Mouse (Mus musculus) hindbrain, embryonic 16.5 days (tissue): ENCODE measurements at regions not wholly inside any gene's neighbourhood (a gene's known extent, or its start where the extent isn't known, plus 50 kb on each side); places are given as distances from the start of the nearest gene placed in this dataset.
A peak's percentile ranks its signal among the peaks of the same experiment; 100 is the strongest.
"Not testable (repeated sequence)": the region's sequence is repeated elsewhere in the genome, so short reads cannot be mapped to it uniquely, and the experiment has no call there.

Source experiments
- ATAC-seq: fragments of 200-750 bp; cut with Nextera tagmentation; 2 replicates; pipeline ENCODE4 v1.8.0; 2017; ENCODE audit warnings: moderate TSS enrichment, moderate library complexity
- H3K27ac ChIP-seq: fragments of 300-500 bp; sonication (generic); 2 replicates; pipeline ENCODE4 v1.5.1; 2014; ENCODE audit warnings: low read depth, mild to moderate bottlenecking, control low read depth, low read length, moderate library complexity
- H3K27me3 ChIP-seq: fragments of 300-500 bp; sonication (generic); replicated peaks from 2 replicates; pipeline ENCODE4 v1.6.1; 2014; ENCODE audit warnings: low read length; ENCODE audit not compliant: control insufficient read depth, insufficient read depth
- H3K36me3 ChIP-seq: fragments of 300-500 bp; sonication (generic); 2 replicates; pipeline ENCODE4 v1.6.1; 2014; ENCODE audit warnings: mild to moderate bottlenecking, low read length, moderate library complexity, mixed read lengths; ENCODE audit not compliant: control insufficient read depth, insufficient read depth
- H3K4me1 ChIP-seq: fragments of 300-500 bp; sonication (generic); 2 replicates; pipeline ENCODE4 v1.6.1; 2014; ENCODE audit warnings: low read depth, low read length; ENCODE audit not compliant: control insufficient read depth, insufficient read depth
- H3K4me2 ChIP-seq: fragments of 300-500 bp; sonication (generic); 2 replicates; pipeline ENCODE4 v1.6.1; 2014; ENCODE audit warnings: mild to moderate bottlenecking, low read length, control low read depth, moderate library complexity
- H3K4me3 ChIP-seq: fragments of 300-500 bp; sonication (generic); 2 replicates; pipeline ENCODE4 v1.5.1; 2014; ENCODE audit warnings: mild to moderate bottlenecking, low read length, control low read depth, moderate library complexity
- H3K9ac ChIP-seq: fragments of 300-500 bp; sonication (generic); 2 replicates; pipeline ENCODE4 v1.6.1; 2014; ENCODE audit warnings: low read depth, mild to moderate bottlenecking, control low read depth, low read length, moderate library complexity
- H3K9me3 ChIP-seq: fragments of 300-500 bp; sonication (generic); 2 replicates; pipeline ENCODE4 v1.6.1; 2014; ENCODE audit warnings: mild to moderate bottlenecking, low read length, moderate library complexity; ENCODE audit not compliant: control insufficient read depth
- WGBS: fragments of 180-500 bp; shearing (Covaris S2); extraction: QIAGEN DNeasy Blood & Tissue Kit; methylation state at CpG from one replicate; pipeline ENCODE4 v1.1.7; 2014; 5-methylcytosine and 5-hydroxymethylcytosine counted together

DNA sequence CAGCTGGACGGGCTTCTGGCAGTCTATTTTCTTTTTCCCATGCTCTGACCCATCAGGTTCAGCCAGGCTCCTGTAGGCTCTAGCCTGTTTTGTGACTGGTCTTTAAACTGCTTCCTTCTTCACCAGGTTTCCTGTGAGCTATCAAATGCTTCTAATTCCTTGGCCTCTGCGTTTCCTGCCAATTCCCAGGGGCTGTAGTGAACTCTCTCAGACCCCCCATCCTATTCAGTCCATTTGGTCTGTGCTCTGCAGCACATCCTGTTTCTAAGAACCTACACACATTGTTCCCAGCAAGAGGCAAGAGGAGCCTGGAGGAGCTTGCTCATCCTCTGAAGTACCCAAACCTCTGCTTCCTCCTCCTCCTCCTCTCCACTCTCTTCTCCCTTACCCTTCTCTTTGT is 209.3 kb downstream of the Ankrd50 start:
- Histone ChIP-seq H3K27ac (no peak overlapping the region), H3K36me3 (no peaks in the 10 kb centered on the region), H3K9me3 (no peaks in the 10 kb centered on the region), H3K27me3 (no peaks in the 10 kb centered on the region), H3K4me2 (no peak overlapping the region), H3K9ac (no peak overlapping the region), H3K4me1 (no peaks in the 10 kb centered on the region), H3K4me3 (no peak overlapping the region)
- ATAC-seq = no peak
- WGBS = 60% methylated on average over 2 of the region's 2 CpGs

DNA sequence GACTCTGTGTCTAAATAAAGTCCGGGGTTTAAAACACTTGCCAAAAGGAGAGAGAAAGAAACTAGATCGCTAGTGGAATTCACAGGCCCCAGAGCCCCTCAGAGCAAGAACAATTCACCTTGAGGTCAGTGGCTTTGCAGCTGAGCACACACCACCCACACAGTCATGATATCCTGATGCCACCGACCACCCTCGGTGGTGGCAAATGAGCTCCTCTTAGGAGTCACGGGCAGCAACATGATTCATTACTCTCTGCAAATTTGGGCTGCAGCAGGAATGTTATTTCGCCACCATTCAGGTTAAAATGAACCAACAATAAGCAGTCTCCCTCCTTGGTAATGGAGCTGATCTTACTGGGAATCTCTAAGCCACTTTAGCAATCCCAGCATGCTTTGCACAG is 213.9 kb downstream of the Ankrd50 start:
- 68% methylated on average over 6 of the region's 6 CpGs for WGBS
- ATAC-seq = no peak
- no peak overlapping the region for H3K9ac ChIP-seq
- no peak overlapping the region for H3K4me3 ChIP-seq
- H3K4me2 ChIP-seq = no peak overlapping the region
- 0 out of 2 replicates have a peak, but pooled peaks cover 2% of the 10 kb centered on the region for H3K9me3 ChIP-seq
- no peaks in the 10 kb centered on the region for H3K36me3 ChIP-seq
- H3K27me3 ChIP-seq = no peaks in the 10 kb centered on the region
- no peaks in the 10 kb centered on the region for H3K4me1 ChIP-seq
- no peak overlapping the region for H3K27ac ChIP-seq

- Histone ChIP-seq H3K27ac (no peak overlapping the region), H3K36me3 (no peaks in the 10 kb centered on the region), H3K9me3 (0 out of 2 replicates have a peak, but pooled peaks cover 2% of the 10 kb centered on the region), H3K4me1 (peaks cover 4% of the 10 kb centered on the region; the same call in 1 of the 2 replicates), H3K4me2 (no peak overlapping the region), H3K27me3 (no peaks in the 10 kb centered on the region), H3K9ac (no peak overlapping the region), H3K4me3 (no peak overlapping the region)
- WGBS = 96% methylated on average over 7 of the region's 7 CpGs
- no peak for ATAC-seq
Measured at GRCm38 (mm10) chr3:38268226-38268625, 216.4 kb downstream of the Ankrd50 start.

DNA sequence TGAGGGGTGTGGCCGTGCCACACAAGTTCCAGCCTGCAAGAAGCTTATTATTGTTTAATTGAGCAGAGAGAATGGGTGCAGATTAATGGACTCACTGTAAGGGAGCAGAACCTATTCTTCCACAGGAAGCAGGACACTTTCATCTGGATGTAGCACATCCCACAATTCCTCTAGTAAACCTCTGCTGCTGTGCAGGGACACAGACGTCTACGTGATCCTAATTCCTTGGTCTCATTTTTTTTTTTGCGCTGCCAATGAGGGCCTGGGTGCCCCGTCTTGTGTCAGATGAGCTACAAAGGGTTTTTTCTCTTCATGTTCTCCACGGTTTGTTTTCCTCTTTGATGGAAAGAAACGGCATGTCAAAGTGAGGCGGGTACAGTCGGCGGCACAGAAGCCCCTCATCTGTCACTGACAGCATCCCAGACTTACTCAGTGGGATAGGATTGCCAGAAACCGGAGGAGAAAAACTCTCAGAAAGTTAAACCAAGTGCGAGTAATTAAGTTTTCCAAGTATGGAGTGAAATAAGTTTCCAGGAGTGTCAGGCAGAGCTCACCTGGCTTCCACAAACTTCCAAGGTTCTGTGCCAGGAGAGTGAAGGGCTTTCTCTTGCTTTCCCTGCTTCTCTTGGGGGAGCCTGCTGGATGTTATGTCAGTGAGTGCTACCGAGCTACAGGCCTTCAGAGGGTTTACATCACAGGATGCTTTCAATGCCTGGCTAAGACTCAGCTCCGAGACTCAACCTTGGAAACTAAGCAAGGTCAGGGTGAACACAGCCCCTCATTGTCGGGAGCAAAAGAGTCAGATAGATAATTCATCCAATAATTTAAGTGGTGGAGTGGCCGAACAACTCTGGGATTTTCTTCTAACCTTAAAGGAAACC is 221.1 kb downstream of the Ankrd50 start:
- H3K27me3 ChIP-seq = no peaks in the 10 kb centered on the region
- WGBS = 23% methylated on average over 16 of the region's 16 CpGs
- no peak overlapping the region for H3K4me3 ChIP-seq
- ATAC-seq = peak; percentile 53; the same call in 1 of the 2 replicates
- no peaks in the 10 kb centered on the region for H3K36me3 ChIP-seq
- H3K9ac ChIP-seq = no peak overlapping the region
- H3K4me1 ChIP-seq = peaks cover 8% of the 10 kb centered on the region; the same call in 1 of the 2 replicates
- 0 out of 2 replicates have a peak, but pooled peaks cover 2% of the 10 kb centered on the region for H3K9me3 ChIP-seq
- H3K27ac ChIP-seq = no peak overlapping the region
- no peak overlapping the region for H3K4me2 ChIP-seq

GRCm38 (mm10) chr3:38261326-38262075 is 223.1 kb downstream of the Ankrd50 start:
- Histone ChIP-seq H3K36me3 (no peaks in the 10 kb centered on the region), H3K4me3 (no peak overlapping the region), H3K4me2 (no peak overlapping the region), H3K27ac (no peak overlapping the region), H3K9me3 (no peaks in the 10 kb centered on the region), H3K27me3 (no peaks in the 10 kb centered on the region), H3K4me1 (peaks cover 8% of the 10 kb centered on the region), H3K9ac (no peak overlapping the region)
- peak; percentile 74 for ATAC-seq
- WGBS = 31% methylated on average over 11 of the region's 11 CpGs

- 93% methylated on average over 8 of the region's 8 CpGs for WGBS
- H3K4me1 ChIP-seq, H3K27ac ChIP-seq, H3K27me3 ChIP-seq, H3K9ac ChIP-seq, H3K4me2 ChIP-seq, ATAC-seq, H3K9me3 ChIP-seq, H3K4me3 ChIP-seq, H3K36me3 ChIP-seq: not testable (repeated sequence)
Measured at GRCm38 (mm10) chr3:38259223-38259622, 225.4 kb downstream of the Ankrd50 start.

- no peak for ATAC-seq
- no peaks in the 10 kb centered on the region for H3K36me3 ChIP-seq
- H3K4me3 ChIP-seq = no peak overlapping the region
- 58% methylated on average over 14 of the region's 14 CpGs for WGBS
- H3K27me3 ChIP-seq = no peaks in the 10 kb centered on the region
- no peak overlapping the region for H3K27ac ChIP-seq
- no peak overlapping the region for H3K4me2 ChIP-seq
- peaks cover 4% of the 10 kb centered on the region for H3K4me1 ChIP-seq
- H3K9me3 ChIP-seq = no peaks in the 10 kb centered on the region
- H3K9ac ChIP-seq = no peak overlapping the region
Measured at GRCm38 (mm10) chr3:38257843-38258290, 226.8 kb downstream of the Ankrd50 start.

- H3K27ac ChIP-seq = no peak overlapping the region
- 57% methylated on average over 14 of the region's 14 CpGs for WGBS
- H3K4me1 ChIP-seq = peaks cover 4% of the 10 kb centered on the region
- no peaks in the 10 kb centered on the region for H3K9me3 ChIP-seq
- H3K4me2 ChIP-seq = no peak overlapping the region
- H3K9ac ChIP-seq = no peak overlapping the region
- H3K4me3 ChIP-seq = no peak overlapping the region
- no peaks in the 10 kb centered on the region for H3K36me3 ChIP-seq
- no peak for ATAC-seq
- no peaks in the 10 kb centered on the region for H3K27me3 ChIP-seq
Measured at GRCm38 (mm10) chr3:38257076-38257842, 227.4 kb downstream of the Ankrd50 start.
